Mouse (Mus musculus): Measurements from ENCODE around the gene Hspb11. TPM values are rescaled to one million over a fixed set of nuclear protein-coding genes. Genes with fewer than 3 reads are reported as not detected.

Hspb11 gene
- polyA plus RNA-seq (2012; ENCODE audit: insufficient read depth, insufficient read length, missing spikeins), result 21.1 and 27.3 TPM in 2 replicates

- H3K4me1 ChIP-seq (ENCODE audit: control insufficient read depth, insufficient read depth, low read length), result peaks cover 11% of the 10 kb centered on the region
- H3K4me3 ChIP-seq (ENCODE audit: insufficient read depth, low read length), result peak within 1 kb of the TSS; percentile 90
- no peak for TF ChIP-seq CTCF (IDR thresholded peaks at IDR 0.05; ENCODE audit: low read depth, low read length)
- no peak for TF ChIP-seq POLR2A (IDR thresholded peaks at IDR 0.05; ENCODE audit: borderline replicate concordance, low read depth, low read length)
- peak within 1 kb of the TSS; percentile 68; the same call in 1 of the 2 replicates for H3K27ac ChIP-seq (ENCODE audit: insufficient read depth, low read depth, low read length)
Measured at GRCm38 (mm10) chr4:107253125-107254091, at the start of gene Hspb11, which contains the start of gene Lrrc42. Gene Hspb11 (plus strand): TSS chr4:107253593. Gene Lrrc42 (minus strand): TSS chr4:107253532.

GRCm38 (mm10) chr4:107207016-107207415 is 46.4 kb upstream of the Hspb11 start:
- Histone ChIP-seq H3K4me3 (ENCODE audit: insufficient read depth, low read length) (no peak overlapping the region), H3K4me1 (ENCODE audit: control insufficient read depth, insufficient read depth, low read length) (peaks cover 2% of the 10 kb centered on the region; the same call in 1 of the 2 replicates), H3K27ac (ENCODE audit: insufficient read depth, low read depth, low read length) (no peak overlapping the region)
- TF ChIP-seq POLR2A (IDR thresholded peaks at IDR 0.05; ENCODE audit: borderline replicate concordance, low read depth, low read length) (no peak), CTCF (IDR thresholded peaks at IDR 0.05; ENCODE audit: low read depth, low read length) (no peak)

DNA sequence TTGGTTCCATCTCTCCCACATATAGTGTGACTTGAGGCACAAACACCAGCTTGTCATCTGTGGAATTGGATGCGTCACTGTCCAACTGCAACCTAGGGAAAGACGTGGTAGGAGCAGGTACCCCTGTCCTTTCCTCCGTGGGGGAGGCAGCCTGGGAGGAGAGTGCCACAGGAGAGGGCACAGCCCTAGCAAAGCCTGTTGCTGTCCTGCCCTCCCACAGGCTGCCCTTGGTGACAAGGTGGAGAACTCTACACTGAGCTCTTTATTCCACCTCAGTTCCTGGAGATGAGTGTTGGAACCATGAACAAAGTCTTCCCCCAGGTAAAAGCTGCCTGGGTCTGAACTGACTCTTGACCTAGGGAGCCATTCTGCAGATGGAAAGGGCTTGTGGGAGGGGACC is 44.5 kb upstream of the Hspb11 start, which contains the start of gene Ldlrad1:
Gene Ldlrad1 (plus strand): TSS at position 301 of the 400 bp plus-strand sequence.
- TF ChIP-seq POLR2A (IDR thresholded peaks at IDR 0.05; ENCODE audit: borderline replicate concordance, low read depth, low read length) (no peak), CTCF (IDR thresholded peaks at IDR 0.05; ENCODE audit: low read depth, low read length) (no peak)
- H3K4me1 ChIP-seq (ENCODE audit: control insufficient read depth, insufficient read depth, low read length), result peaks cover 11% of the 10 kb centered on the region
- H3K4me3 ChIP-seq (ENCODE audit: insufficient read depth, low read length), result no peak within 1 kb of the TSS
- no peak within 1 kb of the TSS for H3K27ac ChIP-seq (ENCODE audit: insufficient read depth, low read depth, low read length)

GRCm38 (mm10) chr4:107210483-107211097 is 42.8 kb upstream of the Hspb11 start:
- Histone ChIP-seq H3K4me3 (ENCODE audit: insufficient read depth, low read length) (no peak overlapping the region), H3K27ac (ENCODE audit: insufficient read depth, low read depth, low read length) (no peak overlapping the region), H3K4me1 (ENCODE audit: control insufficient read depth, insufficient read depth, low read length) (peaks cover 11% of the 10 kb centered on the region)
- no peak for TF ChIP-seq POLR2A (IDR thresholded peaks at IDR 0.05; ENCODE audit: borderline replicate concordance, low read depth, low read length)
- no peak for TF ChIP-seq CTCF (IDR thresholded peaks at IDR 0.05; ENCODE audit: low read depth, low read length)

DNA sequence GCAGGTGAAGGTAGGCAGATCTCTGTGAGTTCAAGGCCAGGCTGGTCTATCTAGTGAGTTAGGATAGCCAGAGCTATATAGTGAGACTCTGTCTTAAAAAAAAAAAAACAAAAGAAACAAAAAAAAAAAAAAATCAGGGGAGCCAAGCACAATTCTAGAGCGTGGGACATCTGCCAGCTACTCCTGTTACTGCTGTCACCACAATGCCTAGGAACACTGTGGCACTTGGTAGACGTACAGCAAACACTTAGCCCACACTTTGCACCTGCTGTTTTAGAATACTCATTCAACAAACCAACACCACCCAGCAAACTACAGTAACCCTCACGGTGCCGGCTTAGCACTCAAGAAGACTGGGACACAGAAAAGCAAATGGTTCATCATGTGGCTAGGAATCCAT is 41.9 kb upstream of the Hspb11 start:
- H3K4me1 ChIP-seq (ENCODE audit: control insufficient read depth, insufficient read depth, low read length), result peaks cover 11% of the 10 kb centered on the region
- TF ChIP-seq POLR2A (IDR thresholded peaks at IDR 0.05; ENCODE audit: borderline replicate concordance, low read depth, low read length) (no peak), CTCF (IDR thresholded peaks at IDR 0.05; ENCODE audit: low read depth, low read length) (no peak)
- no peak overlapping the region for H3K4me3 ChIP-seq (ENCODE audit: insufficient read depth, low read length)
- no peak overlapping the region for H3K27ac ChIP-seq (ENCODE audit: insufficient read depth, low read depth, low read length)

GRCm38 (mm10) chr4:107211936-107212335 is 41.5 kb upstream of the Hspb11 start:
- Histone ChIP-seq H3K4me1 (ENCODE audit: control insufficient read depth, insufficient read depth, low read length) (peaks cover 11% of the 10 kb centered on the region), H3K4me3 (ENCODE audit: insufficient read depth, low read length) (no peak overlapping the region), H3K27ac (ENCODE audit: insufficient read depth, low read depth, low read length) (no peak overlapping the region)
- TF ChIP-seq POLR2A (IDR thresholded peaks at IDR 0.05; ENCODE audit: borderline replicate concordance, low read depth, low read length), result no peak
- no peak for TF ChIP-seq CTCF (IDR thresholded peaks at IDR 0.05; ENCODE audit: low read depth, low read length)

GRCm38 (mm10) chr4:107213279-107214011 is 39.9 kb upstream of the Hspb11 start:
- Histone ChIP-seq H3K27ac (ENCODE audit: insufficient read depth, low read depth, low read length) (no peak overlapping the region), H3K4me1 (ENCODE audit: control insufficient read depth, insufficient read depth, low read length) (peaks cover 15% of the 10 kb centered on the region), H3K4me3 (ENCODE audit: insufficient read depth, low read length) (no peak overlapping the region)
- TF ChIP-seq CTCF (IDR thresholded peaks at IDR 0.05; ENCODE audit: low read depth, low read length) (no peak), POLR2A (IDR thresholded peaks at IDR 0.05; ENCODE audit: borderline replicate concordance, low read depth, low read length) (no peak)

DNA sequence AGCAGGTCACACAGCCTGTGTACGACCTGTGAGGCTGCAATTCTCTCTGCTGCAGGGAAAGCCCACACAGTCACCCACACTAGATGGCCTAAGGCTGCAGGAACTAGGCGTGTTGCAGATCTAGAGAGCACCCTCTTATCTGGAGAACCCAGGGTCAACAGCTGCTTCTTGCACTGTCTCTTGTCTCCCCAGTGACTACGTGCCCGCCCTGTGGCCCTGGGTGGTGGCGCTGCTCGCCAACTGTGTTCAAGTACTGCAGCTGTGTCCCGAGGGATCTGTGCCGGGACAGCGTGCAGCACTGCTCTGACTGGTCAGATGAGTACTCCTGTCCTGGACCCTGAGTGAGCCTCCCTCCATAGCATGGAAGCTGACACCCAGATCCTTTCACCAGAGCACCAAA is 35.8 kb upstream of the Hspb11 start:
- peaks cover 13% of the 10 kb centered on the region for H3K4me1 ChIP-seq (ENCODE audit: control insufficient read depth, insufficient read depth, low read length)
- no peak overlapping the region for H3K4me3 ChIP-seq (ENCODE audit: insufficient read depth, low read length)
- H3K27ac ChIP-seq (ENCODE audit: insufficient read depth, low read depth, low read length), result no peak overlapping the region
- TF ChIP-seq CTCF (IDR thresholded peaks at IDR 0.05; ENCODE audit: low read depth, low read length), result no peak
- TF ChIP-seq POLR2A (IDR thresholded peaks at IDR 0.05; ENCODE audit: borderline replicate concordance, low read depth, low read length), result no peak

DNA sequence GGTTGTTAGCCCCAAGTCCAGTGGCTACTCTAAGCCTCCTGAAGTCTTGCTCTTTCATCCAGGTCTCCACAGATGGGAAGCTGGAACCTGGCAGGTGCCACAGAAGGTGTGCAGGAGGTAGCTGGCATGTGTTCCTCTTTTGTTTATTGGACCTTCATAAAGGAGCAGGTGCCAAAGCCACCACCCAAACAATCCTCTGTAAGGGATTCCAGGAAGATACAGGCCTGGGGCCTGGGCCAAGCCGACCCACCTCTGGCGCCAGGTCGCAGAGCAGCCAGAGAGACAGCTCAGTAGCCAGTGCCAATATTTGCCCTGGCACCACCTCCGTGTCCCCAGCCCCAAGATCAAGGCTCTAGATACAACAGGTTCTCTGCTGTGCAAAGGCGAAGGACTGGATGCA is 31.9 kb upstream of the Hspb11 start:
- TF ChIP-seq POLR2A (IDR thresholded peaks at IDR 0.05; ENCODE audit: borderline replicate concordance, low read depth, low read length), result no peak
- no peak for TF ChIP-seq CTCF (IDR thresholded peaks at IDR 0.05; ENCODE audit: low read depth, low read length)
- H3K4me1 ChIP-seq (ENCODE audit: control insufficient read depth, insufficient read depth, low read length), result peaks cover 19% of the 10 kb centered on the region
- no peak overlapping the region for H3K4me3 ChIP-seq (ENCODE audit: insufficient read depth, low read length)
- no peak overlapping the region for H3K27ac ChIP-seq (ENCODE audit: insufficient read depth, low read depth, low read length)

Measured in bone marrow macrophage, adult 2 months (primary cell).